Mouse (Mus musculus) c-Kit-positive CD71-positive TER-119-negative erythroid progenitor cells, embryonic 14.5 days (primary cell): ENCODE measurements around the gene Ankrd50.
A peak's percentile ranks its signal among the peaks of the same experiment; 100 is the strongest.

Experiments
- DNase-seq: peaks from one replicate; pipeline ENCODE4 v3.0.0-alpha.2; 2013; ENCODE audit warnings: low read depth

Ankrd50 gene

DNA sequence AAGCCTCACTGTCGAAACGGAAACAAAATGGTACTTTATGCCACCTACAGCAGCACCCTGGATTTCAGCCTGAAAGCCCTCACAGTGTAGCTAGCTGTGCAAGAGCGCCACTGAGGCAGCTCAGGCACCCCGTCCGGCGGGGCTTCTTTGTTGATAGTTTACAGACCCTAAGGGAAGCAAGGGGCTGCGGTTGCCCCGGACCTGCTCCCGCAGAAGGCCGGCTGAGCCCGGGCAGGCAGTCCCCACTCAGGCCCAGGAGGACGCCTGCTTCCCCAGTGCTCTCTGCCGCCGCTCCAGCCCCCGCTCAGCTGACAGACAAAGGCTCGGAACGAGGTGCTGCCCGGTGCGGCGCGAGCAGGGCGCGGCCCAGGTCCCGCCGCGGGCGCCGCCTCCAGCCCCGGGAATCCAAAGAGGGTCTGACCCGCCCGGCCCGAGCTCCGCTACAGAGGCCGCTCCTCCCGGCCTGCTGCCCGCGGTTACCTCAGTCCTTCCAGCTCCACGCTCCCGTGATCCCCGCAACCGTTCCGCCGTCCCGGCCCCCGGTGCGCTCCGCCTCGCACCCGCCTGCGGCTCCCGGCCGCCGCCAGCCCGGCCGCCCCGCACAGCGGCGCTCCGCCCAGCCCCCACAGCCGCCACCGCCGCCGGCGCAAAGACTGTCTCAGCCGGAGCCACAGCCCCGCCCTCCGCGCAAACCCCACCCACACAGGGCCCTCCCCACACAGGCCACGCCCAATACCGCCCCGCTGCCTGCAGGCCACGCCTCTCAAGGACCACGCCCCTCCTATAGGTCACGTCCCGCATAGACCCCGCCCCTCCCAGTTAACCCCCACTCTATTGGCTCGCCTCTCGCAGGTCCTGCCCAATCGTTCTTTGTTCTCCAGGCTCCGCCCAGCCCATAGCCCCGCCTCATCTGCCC is at the start of gene Ankrd50:
TSS of gene Ankrd50 (minus strand) at position 654 of the 916 bp plus-strand sequence.
- peak; percentile 94 for DNase-seq

DNA sequence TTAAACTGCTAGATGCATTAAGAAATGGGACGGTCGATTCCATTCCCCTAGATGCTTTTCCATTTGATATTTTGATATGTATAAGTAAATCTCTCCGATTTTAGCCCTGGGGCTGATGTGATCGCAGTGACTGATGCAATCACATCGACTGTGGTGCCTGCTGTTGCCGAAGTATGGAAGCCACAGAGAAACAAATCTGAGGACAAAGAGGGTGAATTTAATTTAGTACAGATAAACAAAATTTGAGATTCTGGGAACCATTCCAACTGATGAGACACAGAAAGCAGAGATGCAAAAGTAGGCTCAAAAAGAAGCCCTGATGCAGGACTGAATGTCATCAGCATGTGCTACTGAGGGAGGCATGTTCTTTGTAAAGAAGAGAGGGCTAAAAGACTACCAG is 49.6 kb upstream of the Ankrd50 start:
- DNase-seq: no peak

DNA sequence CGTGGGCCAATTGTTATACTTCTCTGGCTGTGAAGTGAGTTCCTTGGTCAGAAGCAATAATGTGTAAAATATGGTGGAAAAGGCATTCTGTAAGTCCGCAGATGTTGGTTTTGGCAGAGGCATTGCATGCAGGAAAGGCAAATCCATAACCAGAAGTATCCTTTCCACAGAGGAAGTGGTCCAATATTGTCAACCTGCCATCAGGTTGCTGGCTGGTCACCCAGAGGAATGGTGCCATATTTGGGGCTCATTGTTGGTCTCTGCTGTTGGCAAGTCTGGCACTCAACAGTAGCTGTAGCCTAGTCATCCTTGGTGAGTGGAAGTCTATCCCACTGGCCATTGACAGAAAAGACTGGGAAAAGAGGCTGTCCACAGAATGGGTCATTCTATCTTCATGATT is 35.8 kb upstream of the Ankrd50 start:
- no peak for DNase-seq

DNA sequence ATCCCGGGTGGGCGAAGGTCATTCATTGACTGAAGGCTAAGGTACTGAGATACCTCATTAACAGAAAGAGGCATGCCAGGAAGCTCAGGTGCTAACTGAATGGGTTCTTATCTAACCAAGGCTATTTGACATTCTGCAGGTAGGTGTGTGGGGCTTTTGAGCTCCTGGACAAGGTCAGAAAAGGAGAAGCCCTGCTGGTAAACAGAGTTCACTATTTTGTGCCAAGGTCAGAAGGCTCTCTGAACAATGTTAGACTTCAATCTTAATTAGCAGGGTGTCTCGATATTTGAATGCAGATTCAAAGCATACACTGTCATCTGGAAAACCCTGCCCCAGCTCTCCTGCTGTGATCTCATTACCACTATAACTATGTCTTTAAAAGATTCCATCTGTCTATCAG is 35.3 kb upstream of the Ankrd50 start:
- DNase-seq: no peak

DNA sequence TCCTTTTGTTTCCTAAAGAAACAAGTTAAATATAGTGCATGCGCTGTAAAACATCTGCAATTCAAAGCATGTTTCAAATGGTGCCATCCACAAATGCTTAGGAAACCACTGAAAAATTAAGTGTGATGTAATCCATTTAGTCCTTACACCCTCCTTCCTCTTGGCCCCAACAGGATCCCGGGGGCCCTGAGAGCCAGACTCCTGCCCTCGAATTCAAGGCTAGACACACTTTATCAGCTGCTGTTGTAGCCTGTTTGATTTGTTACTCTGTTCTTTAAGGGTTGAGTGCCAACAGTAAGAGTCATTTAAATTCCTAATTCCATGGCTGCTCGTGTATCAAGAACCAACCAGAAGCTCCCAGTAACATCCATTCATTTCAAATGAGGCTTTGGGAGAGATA is 19.0 kb upstream of the Ankrd50 start:
- no peak for DNase-seq

DNA sequence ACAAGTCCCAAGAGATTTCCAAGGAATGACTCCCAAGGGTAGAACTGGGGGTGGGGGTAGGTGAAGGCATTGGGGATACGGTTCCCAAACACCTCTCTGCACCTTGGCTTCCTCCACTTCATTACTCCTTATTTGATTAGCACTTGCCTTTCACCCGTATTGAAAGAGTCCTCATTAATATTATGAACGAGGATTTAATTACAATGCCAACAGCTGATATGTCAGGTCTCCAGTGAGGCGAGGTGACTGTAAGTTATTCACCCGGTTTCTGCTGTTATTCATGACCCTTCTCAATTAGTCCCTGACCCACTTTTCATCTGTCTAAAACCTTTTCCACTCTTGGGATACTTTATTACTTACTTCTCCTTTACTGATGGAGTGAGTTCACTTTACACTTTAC is 17.5 kb upstream of the Ankrd50 start:
- DNase-seq: no peak

DNA sequence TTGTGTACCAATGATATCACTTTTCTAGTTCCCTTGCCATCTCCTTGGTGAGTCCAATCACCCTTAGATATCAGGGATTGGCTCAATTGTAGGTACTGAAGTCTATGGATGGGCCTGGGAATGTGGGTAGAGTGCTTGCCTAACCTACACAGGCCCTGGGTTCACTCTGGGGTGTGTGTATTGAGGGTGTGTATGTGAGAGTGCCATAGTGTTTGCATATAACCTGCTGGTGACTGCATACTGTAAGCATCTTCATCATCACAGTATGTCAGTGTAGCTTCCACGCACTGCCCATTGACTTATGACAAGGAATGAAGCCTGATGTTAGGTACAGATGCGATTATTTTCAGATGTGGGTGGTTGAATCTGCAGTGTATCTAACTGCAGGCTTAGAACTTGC is 17.1 kb upstream of the Ankrd50 start:
- DNase-seq: no peak

DNA sequence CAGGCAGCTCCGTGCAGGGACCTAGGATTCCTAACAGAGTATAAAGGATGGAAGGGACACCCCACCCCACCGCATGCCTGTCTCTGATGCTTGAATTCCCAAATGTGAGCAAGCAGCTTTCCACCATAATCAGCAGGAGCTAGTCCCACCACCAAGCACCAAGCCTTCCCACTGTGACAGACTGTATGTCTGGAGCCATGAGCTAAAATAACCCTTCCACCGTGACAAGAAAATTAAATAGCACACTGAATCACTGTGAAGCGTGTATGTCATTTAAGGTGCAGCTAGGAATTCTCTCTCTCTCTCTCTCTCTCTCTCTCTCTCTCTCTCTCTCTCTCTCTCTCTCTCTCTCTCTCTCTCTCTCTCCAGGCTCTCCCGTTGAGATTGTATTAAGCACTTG is 16.7 kb upstream of the Ankrd50 start:
- no peak for DNase-seq

DNA sequence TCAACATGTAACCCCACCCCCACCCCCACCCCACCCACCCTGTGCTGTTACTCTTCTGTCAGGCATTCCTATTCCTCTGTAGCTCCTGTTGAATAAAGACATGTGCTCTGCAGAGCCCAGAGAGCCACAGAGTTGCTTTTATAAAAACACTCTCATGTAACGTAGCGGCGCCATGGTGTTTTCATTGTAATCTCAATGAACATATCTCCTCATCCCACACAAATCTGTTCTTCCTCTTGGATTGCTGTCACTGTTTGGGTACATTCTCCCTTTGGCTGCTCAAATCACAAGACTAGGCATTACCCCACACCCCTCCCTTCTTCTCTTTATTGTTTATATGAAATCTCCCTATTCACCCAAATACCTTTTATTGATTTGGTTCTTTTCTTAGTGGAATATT is 13.9 kb upstream of the Ankrd50 start:
- no peak for DNase-seq

DNA sequence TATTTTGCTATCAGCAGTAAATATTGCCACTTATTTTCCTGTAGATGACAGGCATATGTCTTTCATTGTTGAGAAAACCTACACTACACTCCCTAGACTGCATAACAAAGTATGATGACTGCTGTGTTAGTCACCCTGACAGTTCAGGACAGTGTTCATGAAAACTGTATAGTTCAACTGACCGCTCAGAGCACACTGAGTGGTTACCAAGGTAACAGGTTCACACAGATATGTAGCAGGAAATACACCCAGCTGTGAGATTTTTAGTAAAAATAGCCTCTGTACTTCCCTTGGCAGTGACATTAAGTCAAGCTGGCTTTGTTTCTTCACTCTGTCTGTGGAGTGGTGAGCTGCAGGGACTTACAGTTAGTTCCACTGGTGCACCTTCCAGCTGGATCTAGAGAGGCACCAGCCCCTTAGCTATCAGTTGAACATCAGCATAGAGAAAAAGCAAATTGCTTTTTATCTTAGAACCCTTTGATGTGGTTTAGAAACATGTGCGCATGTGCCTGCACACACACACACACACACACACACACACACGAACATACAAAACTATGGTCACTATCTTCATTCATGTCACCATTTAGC is 12.2 kb upstream of the Ankrd50 start:
- no peak for DNase-seq

DNA sequence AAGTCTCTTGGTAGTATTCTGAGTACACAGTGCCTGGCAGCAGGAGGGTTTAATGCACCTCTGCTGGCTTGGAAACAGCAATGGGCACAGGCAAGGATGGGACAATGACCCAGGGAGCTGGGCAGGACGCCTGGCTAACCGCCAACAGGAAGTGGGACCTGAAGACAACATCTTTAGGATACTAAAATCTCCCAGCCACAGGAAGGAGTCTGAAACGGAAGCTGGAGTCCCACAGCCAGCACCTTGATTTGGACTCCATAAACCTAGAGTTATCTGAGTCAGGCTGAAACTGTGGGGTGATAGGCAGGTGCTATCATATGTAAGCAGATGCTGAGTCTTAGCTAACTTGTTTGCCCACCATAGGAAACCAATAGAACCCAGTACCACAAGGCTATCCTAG is 7.1 kb upstream of the Ankrd50 start:
- no peak for DNase-seq

DNA sequence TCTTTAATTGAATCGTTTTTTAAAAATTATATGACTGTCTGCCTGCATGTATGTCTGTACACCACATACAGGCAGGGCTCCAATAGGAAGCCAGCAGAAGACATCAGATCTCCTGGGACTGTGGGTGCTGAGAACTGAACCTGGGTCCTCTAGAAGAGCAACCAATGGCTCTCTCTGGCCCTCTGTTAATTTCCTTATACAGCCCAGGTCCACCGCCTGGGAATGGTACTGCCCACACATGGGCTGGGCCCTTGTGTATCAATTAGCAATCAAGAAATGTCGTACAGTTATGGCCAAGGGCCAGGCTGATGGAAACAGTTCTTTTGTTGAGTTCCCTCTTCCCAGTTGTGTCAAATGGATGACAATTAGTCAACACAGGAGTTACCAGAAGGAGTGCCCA is 6.6 kb upstream of the Ankrd50 start:
- DNase-seq: no peak

DNA sequence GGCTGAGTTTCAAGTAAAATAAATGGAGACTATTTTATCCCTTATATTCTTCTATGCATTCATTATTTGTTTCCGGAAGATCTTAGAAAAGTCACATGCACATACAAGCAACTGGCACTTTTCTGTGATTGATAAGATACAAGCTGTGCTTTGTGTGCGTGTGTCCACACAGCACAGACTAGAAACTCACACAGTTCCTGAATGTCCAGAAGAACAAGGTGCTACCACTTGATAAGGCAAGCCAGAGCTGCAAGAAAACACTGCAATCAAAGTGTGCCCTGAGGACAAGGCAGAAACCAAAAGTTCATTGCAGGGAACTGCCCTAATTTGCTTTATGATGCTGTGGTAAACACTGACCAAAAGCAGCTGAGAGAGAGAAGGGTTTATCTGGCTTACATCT is 6.1 kb upstream of the Ankrd50 start:
- no peak for DNase-seq

DNA sequence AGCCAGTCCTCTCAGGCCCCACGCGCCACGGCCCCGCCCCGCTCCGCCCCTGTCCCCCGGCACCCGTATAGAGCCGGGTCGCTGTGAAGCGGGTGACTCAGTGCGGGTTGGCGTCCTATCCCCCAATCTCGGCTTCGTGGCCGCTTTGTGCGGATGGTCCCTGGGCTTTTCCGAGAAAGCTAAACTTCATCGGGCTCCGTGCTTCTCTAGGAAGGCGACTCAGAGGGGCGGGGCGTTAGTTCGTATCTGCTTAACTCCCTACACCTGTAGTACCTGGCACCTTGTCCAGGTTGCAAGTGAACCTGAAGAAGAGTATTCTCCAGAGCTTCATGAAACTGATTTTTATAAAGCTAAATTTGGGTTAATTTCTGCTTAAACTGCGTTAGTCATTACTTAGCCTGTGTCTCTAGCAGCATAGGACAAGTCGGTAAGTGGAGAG is 482 bp upstream of the Ankrd50 start:
- DNase-seq: no peak

DNA sequence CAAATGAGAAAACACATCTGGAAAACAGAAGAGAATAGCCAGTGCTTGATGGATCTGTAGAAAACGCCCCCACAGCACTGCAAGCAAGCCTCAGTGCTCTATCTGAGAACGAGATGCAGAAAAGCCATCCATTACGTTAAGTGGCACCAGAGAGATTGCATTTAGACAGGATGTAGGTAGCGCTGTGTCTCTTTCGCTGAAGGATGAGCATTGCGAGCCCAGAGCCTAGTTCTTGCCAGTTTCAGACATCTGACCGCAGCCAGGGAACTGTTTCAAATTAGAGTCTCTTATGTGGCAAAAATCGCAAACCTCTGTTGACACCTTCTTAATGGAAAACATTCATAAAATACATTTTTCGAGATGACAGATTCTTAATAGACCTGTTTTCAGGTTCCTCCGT is 1.1 kb downstream of the Ankrd50 start:
- no peak for DNase-seq

DNA sequence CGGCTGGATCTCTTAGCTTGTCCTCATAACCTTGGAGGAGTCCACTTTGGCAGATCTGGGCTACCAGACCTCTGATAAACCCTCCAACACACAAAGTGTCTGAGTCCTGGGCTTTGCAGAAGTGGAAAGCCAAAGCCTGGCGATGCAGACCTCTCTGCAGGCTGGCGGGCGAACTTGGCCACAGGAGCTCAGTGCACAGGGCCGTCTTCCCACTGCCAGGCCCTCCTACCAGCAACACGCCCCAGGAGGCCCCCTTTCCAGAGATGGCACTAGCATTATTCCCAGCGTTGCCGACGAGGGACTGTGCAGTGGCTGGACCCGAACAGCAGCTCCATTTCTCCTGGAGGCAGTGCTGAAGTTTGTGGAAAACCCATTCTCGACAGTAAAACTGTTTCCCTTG is 1.9 kb downstream of the Ankrd50 start:
- no peak for DNase-seq

DNA sequence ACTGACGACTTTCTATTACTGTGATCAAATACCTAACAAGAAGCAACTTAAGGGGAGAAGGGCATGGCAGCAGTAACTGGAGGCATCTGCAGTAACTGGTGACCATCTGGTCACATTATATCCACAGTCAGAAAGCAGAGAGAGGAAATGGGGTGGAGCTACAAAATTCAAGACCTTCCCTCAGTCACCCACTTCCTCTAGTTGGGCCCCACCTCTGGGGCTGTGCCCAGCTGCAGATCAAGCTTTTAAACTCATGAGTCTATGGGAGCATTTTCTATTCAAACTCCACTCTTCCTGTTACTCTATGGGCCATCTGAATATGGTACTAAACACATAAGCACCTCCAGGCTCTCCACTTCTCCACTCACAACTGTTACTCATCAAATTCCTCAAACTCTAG is 3.5 kb downstream of the Ankrd50 start:
- DNase-seq: no peak

DNA sequence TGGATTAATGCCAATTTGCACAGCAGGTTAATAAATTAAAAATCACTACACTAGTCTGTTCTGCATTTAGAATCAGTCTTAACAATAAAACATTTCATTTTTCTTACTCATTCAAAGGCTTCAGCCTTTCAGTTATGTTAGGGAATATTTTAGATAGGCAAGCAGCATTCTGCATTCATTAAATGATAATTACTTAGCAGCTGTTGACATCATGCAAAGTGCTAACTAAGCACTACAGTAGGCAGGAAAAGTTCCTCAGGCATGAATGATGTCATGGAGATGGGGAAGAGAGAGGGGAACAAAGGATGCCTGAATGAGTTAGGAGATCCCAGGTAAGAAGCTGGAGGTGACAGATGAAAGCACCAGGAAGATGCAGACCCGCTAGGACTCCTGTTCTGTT is 6.7 kb downstream of the Ankrd50 start:
- DNase-seq: no peak

DNA sequence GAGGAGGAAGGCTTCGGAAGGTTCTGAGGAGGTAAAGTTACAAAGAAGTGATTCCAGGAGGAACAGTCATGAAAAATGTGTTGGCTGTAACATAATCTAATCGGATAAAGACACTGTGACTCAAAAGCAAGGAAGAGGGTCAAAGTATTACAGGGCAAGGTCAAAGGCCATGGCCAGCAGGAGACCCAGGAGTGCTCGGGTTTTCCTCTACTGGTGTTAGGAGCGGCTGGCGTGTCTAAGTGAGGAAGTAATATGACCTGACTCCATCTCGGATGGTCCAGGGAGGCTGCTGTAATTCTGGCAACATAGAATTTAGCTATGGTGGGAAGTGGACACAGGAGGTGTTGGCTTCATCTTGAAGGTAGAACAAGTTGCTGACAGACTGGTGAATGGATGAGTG is 9.1 kb downstream of the Ankrd50 start:
- no peak for DNase-seq

DNA sequence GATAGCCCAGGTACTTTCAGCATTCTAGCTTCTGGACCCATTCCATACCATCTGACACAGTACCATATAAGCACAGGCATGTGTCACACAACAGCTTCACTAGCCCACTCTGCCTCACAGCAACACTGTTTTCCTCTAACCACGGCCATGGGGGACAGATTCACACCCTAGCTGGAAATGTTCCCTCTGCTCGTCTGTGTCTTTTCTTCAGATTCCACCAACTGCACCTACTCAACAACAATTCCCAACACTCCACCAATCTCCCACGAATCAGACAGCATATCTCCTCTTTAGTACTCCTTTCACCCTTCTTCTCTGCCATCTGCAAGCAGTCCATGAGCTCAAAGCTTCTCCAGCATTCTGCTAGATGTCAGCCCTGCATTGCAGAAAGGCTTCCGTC is 11.5 kb downstream of the Ankrd50 start:
- no peak for DNase-seq

DNA sequence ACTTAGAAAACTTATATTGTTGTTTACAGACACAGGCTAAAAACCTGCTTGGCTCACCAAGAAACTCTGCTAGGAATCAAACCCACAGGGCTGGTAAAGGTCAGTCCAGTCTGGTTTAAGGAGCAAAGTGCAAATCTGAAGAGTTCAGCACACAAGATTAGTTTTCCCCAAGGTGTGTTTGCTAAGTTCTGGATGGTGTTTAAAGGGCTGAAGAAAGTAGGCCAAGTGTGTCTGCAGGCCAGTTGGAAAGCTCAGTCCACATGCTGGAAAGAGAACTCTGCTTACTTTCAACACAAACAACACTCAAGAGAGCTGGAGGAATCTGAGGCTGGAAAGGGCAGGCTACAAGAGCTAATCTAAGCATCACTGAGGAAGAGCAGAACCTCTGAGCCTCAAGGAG is 13.1 kb downstream of the Ankrd50 start:
- DNase-seq: no peak

DNA sequence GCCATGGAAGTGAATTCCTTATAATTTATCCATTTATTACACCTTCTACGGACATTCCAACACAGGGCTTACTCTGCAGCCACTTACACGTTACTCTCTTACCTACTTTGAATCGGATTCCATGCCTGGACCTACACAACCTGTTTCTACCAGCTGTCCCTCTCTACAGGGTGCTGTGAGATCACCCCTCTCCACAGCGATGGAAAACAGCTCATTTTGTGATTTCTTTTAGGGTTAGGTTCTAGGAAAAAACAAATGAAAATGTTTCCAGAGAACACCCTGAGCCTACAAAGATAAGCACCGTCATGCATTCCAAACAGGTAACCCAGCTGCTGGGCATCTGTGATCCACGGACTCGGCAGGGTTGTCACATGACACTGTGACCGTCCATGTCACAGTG is 16.5 kb downstream of the Ankrd50 start:
- DNase-seq: no peak

DNA sequence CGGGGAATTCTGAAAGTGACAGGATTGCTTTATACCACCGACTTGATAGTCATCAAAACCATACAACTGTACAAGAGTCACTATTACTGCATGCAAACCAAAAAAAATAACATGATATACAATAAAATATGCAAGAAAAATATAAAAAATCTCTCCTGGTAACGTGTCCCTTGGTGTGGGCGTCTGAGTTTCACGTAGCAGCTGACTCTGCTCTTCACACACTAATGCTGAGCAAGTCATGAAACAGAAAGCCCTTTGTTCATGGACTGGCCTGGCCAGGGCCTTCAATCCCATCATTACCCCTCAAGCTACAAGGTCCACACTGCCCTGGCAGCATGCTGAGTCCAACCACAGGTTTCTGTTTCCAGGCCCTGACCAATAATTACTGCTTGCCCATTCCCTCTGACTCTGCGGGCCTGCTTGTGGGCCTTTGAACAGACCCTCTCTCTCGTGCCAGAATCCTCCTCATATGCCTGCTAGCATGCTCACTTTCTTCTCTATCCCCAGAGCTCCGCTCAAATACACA is 17.7 kb downstream of the Ankrd50 start:
- no peak for DNase-seq

DNA sequence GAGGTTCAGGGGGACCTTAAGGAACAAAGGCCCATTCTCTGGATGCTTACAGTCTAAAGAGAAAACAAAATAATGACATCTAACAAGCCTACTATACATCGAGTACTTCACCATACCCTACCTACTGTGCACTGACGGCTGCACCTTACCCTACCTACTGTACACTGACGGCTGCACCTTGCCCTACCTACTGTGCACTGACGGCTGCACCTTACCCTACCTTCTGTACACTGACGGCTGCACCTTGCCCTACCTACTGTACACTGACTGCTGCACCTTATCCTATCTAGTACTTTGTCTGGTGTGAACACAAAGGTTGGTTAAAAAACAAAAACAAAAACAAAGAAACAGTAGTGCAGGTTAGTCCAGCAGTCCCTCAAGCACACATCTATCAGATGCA is 18.5 kb downstream of the Ankrd50 start:
- no peak for DNase-seq
